Comparison of ENCODE assay signal across 10 mouse cellular contexts in genomic region chr3:101670561-101671001, GRCm38 (mm10).
A peak's percentile ranks its signal among the peaks of the same experiment; 100 is the strongest.
DNase-seq lines count a peak whose midpoint lies in the region; ATAC-seq lines count a peak whose summit lies in the region.
"Had no signal": no experiment of that assay in that cellular context is flagged by ENCODE, and none has a peak within 500 bp of the region (broad histone marks: within the 10 kb centered on the region; RNA-seq: fewer than 3 reads in every experiment).

No protein-coding gene starts in this region.

- 36% methylated on average over 8 of the region's 8 CpGs for WGBS in embryonic facial prominence, embryonic 15.5 days
- WGBS in kidney, embryonic 16.5 days, result 50% methylated on average over 8 of the region's 8 CpGs

- peaks cover 10% of the 10 kb centered on the region for H3K4me1 ChIP-seq in embryonic facial prominence, embryonic 15.5 days
- no peaks in the 10 kb centered on the region; the same call in 1 of the 2 replicates for H3K4me1 ChIP-seq in kidney, embryonic 16.5 days (ENCODE audit: insufficient read depth, low read length)
- H3K4me1 ChIP-seq: liver, embryonic 15.5 days had no signal

- peak overlapping the region; percentile 17; the same call in 1 of the 2 replicates for H3K27ac ChIP-seq in embryonic facial prominence, embryonic 15.5 days (replicated peaks)
- peak overlapping the region; percentile 13 for H3K27ac ChIP-seq in kidney, embryonic 16.5 days (ENCODE audit: low read length)
- H3K27ac ChIP-seq: liver, embryonic 15.5 days had no signal

- ATAC-seq in embryonic facial prominence, embryonic 15.5 days (ENCODE audit: insufficient number of reproducible peaks, low FRiP score, low TSS enrichment, low read depth), result no peak
- ATAC-seq in kidney, embryonic 16.5 days (ENCODE audit: low FRiP score, low TSS enrichment), result peak; percentile 78
- ATAC-seq in CD4-positive, CD25-positive, alpha-beta regulatory T cell, adult 4 months, result no peak

- DNase-seq in heart, adult 9 months (ENCODE audit: low spot score in 2 of 2), result peak; percentile 4 to 6
- DNase-seq in heart, adult 11 months, result no peak
- DNase-seq in skeletal muscle tissue, adult 2 months (ENCODE audit: low read depth, low spot score), result peak; percentile 18
- no peak for DNase-seq in frontal cortex, postnatal 25 days (ENCODE audit: low spot score in 2 of 2)
- no peak for DNase-seq in right cerebral cortex, postnatal 14 days
- DNase-seq: right cerebral cortex, postnatal 4 days had no signal

- no peak overlapping the region for H3K4me3 ChIP-seq in embryonic facial prominence, embryonic 15.5 days (replicated peaks)
- H3K4me3 ChIP-seq in kidney, embryonic 16.5 days (ENCODE audit: low read length), result no peak overlapping the region
- H3K4me3 ChIP-seq: liver, embryonic 15.5 days had no signal

- H3K9ac ChIP-seq in embryonic facial prominence, embryonic 15.5 days, result no peak overlapping the region
- no peak overlapping the region for H3K9ac ChIP-seq in kidney, embryonic 16.5 days (replicated peaks; ENCODE audit: low read length)
- H3K9ac ChIP-seq: liver, embryonic 15.5 days had no signal

- H3K36me3 ChIP-seq in embryonic facial prominence, embryonic 15.5 days, result no peaks in the 10 kb centered on the region
- no peaks in the 10 kb centered on the region for H3K36me3 ChIP-seq in kidney, embryonic 16.5 days (ENCODE audit: insufficient read depth, low read length)
- H3K36me3 ChIP-seq: liver, embryonic 15.5 days had no signal

- H3K9me3 ChIP-seq in embryonic facial prominence, embryonic 15.5 days (replicated peaks), result no peaks in the 10 kb centered on the region
- H3K9me3 ChIP-seq in kidney, embryonic 16.5 days (ENCODE audit: low read length), result no peaks in the 10 kb centered on the region
- H3K9me3 ChIP-seq: liver, embryonic 15.5 days had no signal

- H3K4me2 ChIP-seq in embryonic facial prominence, embryonic 15.5 days (replicated peaks), result no peak overlapping the region
- H3K4me2 ChIP-seq in kidney, embryonic 16.5 days (replicated peaks; ENCODE audit: low read depth, low read length), result no peak overlapping the region
- H3K4me2 ChIP-seq: liver, embryonic 15.5 days had no signal

- no peaks in the 10 kb centered on the region for H3K27me3 ChIP-seq in embryonic facial prominence, embryonic 15.5 days
- no peaks in the 10 kb centered on the region for H3K27me3 ChIP-seq in kidney, embryonic 16.5 days (ENCODE audit: insufficient read depth, low read length)
- H3K27me3 ChIP-seq: liver, embryonic 15.5 days had no signal

Comparison
In these comparisons a context has a peak if more than half of its experiments do, and no peak if none do; other contexts are left out.
1. DNase-seq: peak in heart, adult 9 months (2 of 2) and skeletal muscle tissue, adult 2 months (single experiment); none in heart, adult 11 months (single experiment), frontal cortex, postnatal 25 days (0 of 2) and right cerebral cortex, postnatal 14 days (single experiment).